Mouse (Mus musculus): ENCODE results near the gene Sorcs3.

The Sorcs3 gene

DNA sequence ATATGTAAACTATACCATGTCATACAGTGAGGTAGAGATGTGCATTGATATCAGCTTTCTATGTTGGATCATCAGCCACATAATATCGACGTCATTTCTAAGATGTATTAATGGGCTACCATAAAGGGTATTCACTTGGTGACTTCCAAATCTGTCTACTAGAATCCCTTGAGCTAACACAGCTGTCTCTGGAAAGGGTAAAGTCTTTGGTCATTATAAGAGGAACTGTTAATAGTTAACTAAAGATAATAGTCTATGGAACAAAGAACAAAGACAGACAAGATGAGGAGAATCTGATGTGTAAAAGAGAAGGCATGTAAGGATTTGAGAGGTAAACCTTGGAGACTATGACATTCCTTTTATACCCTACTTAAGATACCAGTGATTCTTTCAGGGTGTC is 497.9 kb downstream of the Sorcs3 start:
- DNase-seq (ENCODE audit: low read depth, low spot score): no peak

DNA sequence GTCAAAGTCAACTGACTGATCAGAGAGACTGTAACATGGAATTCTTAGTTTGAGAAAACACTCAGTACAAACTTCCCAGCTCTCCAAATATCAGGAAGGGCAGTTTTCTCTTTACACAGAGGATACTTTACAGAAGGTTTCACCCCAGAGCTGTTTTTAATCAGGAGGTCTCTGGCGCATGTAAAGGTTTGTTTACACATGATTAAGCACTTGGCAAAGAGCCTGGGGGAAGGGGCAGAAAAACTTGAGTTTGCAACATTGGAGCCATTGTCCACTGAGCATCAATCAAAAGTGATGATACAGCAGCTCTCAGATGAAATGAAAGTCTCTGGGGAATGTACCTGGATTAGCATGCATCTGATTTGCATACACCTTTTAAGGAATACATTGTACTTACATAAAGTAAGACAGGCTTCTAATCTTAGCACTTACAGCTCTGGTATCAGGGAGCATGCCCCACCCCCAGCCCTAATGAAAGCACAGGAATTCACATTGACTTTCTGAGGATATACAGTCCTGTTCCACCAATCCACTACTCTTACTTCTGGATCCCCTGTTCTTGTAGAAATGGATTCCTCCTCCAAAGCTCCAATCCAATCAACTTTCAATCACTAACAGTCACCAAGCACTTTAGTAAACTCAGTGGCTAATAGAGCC is 500.6 kb downstream of the Sorcs3 start:
- no peak for DNase-seq (ENCODE audit: low read depth, low spot score)

DNA sequence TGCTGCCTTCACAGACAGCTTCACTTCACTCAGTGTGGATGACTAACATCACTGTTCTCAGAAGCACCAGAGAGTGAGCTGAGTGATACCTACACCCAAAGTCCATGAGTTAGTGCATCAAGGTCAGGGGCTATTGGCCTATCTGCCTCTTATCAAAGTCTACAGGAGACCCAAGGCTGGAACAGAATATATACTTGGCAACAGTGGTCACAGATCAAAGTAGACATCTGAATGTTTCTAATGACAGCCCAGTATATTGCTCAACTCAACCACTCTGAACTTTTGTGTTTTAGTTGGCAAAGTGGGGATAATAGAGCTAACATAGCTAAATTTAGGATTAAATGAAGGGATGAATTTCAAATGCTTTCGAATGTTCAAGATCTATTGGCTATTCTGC is 501.1 kb downstream of the Sorcs3 start:
- DNase-seq (ENCODE audit: low read depth, low spot score): no peak

GRCm38 (mm10) chr19:48725851-48726419 is 520.1 kb downstream of the Sorcs3 start:
- DNase-seq (ENCODE audit: low read depth, low spot score): no peak

GRCm38 (mm10) chr19:48727048-48727447 is 521.2 kb downstream of the Sorcs3 start:
- DNase-seq (ENCODE audit: low read depth, low spot score): no peak

DNA sequence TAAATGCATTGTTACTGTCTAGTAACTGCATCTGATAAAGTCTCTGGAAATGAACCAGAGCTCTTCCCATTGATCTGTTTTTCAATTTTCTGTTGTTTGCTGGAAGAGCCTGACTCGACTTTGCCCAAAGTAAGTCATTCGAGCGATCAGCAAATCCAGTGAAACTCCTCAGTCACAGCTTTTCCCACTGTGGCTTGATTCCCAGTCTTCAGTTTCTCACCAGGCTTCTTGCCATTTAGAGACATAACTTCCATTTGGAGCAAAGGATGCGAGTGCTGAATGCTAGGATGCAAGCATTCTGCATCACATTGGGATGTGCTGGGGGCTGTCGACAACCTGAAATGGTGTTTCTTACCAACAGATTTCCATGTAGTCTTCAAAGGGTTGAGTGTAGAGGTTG is 521.8 kb downstream of the Sorcs3 start:
- DNase-seq (ENCODE audit: low read depth, low spot score): peak; percentile 69

DNA sequence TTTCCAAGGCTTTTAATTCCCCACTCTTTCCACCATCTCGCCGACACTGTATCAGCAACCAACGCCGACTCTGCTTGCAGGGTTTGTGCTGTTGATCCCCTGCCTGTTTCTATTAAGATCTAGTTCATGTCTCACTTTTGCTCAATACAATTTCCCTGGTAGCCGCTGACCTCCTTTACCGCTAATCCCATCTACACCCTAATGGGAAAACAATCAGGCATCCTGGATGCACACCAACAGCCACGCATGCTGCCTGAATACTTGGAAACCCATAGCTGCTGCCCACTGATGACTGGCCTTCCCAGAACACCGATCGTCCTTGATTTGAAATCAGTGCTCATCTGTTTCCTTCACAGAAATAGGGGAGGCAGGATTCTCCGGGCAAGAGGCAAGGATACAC is 525.9 kb downstream of the Sorcs3 start:
- DNase-seq (ENCODE audit: low read depth, low spot score): peak; percentile 27

GRCm38 (mm10) chr19:48734370-48734769 is 528.5 kb downstream of the Sorcs3 start:
- DNase-seq (ENCODE audit: low read depth, low spot score): no peak

GRCm38 (mm10) chr19:48737554-48737953 is 531.7 kb downstream of the Sorcs3 start:
- DNase-seq (ENCODE audit: low read depth, low spot score): peak; percentile 11

DNA sequence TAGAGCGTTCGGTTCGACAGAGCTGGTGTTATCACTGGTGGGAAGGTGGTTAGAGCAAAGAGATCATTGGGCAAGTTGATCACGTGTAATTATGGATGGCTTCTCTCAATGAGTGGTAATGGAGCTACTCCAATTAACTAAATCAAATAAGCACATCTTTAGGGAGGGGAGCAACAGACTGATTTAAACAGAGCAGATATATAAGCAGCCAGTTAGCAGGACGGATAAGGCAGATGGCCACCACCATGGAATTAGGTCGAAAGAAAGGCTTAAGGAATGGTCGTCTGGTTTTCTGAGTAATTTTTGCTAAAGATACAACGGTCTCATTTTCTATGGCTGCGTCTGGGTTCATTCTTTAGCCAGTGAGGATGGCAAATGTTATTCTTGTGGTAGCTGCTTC is 549.3 kb downstream of the Sorcs3 start:
- no peak for DNase-seq (ENCODE audit: low read depth, low spot score)

DNA sequence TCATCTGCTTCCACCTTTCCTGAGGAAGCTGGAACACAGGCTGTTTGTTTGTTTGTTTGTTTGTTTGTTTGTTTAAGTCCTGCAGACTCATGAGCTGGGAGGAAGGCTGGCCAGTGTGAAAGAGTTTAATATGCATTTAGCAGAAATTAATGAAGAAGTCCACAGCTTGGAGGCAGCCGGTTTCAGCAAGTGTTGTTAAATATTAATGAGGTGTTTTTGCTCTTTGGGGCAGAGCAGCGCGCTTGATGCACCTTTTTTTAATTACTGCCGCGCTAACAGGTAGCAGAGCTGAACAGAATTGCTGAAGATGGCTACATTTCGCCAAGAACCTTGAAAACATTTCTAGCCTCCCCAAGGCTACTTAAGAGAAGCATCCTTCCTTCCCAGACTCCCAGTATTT is 551.0 kb downstream of the Sorcs3 start:
- DNase-seq (ENCODE audit: low read depth, low spot score): no peak

DNA sequence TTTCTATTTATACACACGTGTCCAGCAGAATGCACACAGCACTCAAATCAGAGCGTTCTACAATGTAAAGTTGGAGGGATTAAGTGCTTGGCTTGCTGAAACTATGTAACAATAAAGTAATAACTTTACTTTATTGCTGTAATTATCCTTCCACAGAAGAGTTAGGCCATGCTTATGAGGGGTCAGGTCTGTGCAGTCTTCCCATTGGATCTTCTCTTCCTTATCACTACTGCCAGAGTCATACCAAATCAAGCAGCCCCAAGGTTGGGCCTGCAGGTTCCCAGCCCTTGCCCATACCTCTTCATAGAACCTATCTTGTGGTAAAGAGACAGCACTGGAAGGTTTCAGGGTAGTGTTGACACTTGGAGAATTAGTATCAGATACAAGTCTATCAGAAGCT is 560.7 kb downstream of the Sorcs3 start:
- no peak for DNase-seq (ENCODE audit: low read depth, low spot score)

GRCm38 (mm10) chr19:48771565-48771964 is 565.7 kb downstream of the Sorcs3 start:
- peak; percentile 75 for DNase-seq (ENCODE audit: low read depth, low spot score)

DNA sequence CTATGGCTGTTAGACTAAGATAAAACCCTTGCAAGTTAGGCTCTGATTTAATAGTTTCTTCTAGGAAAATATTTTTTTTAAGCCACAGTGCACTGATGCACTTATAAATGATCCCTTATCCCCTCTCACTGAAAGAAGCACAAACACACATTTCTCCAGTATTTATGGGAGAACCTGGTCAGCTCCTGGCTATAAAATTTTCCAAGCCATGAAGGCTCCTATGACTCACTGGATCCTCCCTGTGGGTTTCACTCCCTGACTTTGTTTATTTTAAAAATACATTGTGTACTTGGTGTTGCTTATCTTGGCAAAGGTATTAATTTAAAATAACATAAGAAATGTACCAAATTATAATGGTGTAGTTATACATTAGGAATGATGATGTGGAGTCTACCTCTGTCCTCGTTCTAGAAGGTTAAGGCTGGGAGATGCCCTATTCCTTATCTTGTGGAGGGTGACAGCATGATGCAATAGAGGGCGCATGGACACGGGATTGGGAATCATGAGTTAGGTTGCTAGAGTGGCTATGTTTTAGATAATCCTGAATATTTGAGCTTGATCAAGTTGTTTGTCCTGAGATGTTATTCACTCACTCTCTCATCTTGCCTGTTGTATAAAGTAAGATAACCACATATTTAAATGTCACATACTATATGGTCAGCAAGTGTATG is 573.4 kb downstream of the Sorcs3 start:
- DNase-seq (ENCODE audit: low read depth, low spot score): no peak

GRCm38 (mm10) chr19:48780813-48781212 is 575.0 kb downstream of the Sorcs3 start:
- DNase-seq (ENCODE audit: low read depth, low spot score): no peak

DNA sequence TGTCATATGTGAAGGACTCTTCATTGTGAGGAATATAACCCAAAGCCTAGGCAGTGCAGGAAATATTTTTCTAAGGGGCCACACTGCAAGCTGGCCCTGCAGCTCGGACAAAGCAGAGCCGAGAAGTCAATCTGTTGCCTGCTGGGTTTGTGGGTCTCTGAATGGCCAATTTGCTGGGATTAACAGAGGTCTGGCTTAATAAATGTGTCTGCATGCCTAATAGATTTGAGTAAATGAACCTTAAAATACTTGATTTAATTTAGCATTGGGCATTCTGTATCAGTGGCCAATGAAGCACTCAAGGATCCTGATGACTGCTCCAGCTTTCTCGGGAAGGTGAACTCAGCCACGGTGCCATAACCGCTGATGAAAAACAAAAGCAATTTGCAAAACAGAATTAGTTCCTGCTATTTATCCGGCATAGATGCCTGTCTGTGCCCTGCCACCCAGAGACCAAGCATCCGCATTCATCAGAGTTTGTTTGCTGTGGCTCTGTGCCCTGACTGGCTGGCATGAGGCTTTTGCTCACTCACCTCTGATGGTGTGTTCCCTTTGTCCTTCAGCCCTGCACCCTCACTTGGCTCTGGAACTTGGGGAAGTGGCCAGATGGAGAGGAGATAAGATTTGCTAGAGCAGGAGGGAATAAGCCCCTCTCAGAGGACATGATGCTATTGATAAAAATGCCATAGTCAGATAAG is 576.3 kb downstream of the Sorcs3 start:
- peak; percentile 5 for DNase-seq (ENCODE audit: low read depth, low spot score)

DNA sequence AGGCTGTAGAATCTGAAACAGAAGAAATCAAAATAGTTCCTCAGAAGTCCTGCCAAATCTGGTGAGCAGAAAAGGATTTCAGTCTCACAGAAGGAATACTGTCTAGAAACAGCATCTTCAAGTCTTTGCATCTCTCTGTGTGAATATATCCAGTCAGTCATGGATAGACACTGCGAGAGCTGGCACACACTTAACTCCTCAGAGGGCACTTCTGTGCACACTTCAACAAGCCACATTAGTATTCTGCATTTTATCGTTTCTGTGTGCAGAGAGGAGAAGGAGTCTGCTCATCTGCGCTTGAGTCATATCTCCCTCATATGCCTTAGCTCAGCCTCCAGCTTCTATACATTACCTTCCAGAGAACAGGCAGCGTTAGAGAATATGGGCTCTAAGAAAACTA is 581.4 kb downstream of the Sorcs3 start:
- peak; percentile 30 for DNase-seq (ENCODE audit: low read depth, low spot score)

DNA sequence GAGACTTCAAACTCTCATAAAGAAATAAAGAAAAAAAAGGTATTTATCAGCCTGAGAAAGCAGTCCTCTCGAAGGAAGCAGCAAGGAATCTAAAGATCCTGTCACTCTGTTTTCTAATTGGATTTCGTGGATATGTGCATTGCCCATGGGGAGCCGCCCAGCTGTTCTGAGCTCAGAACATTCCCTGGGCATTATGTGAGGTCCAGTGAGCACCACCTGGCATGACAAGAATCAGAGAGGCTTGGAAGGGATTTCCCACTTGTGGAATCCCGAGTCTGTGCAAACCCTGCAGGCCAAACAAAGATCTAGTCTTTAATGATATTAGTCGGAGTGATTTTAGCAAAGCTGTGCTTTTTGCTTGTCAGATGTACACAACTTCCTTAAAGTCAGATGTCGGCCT is 598.7 kb downstream of the Sorcs3 start:
- DNase-seq (ENCODE audit: low read depth, low spot score): no peak

DNA sequence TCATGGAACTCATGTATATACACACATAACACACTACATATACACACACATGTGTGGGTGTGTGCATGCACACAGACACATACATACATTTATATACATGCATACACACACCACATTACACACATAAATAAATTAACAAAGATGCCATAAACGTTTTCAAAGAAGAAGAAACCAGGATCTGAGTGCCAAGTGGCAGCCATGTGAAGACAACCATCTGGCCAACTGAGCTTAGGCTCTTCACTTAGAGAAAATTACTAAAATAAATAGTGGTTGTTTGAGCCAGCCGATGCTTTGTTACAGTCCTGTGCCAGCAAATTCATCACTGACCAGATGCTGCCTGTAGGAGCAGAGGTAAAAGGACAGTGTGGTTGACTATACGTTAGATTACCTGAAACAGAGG is 605.7 kb downstream of the Sorcs3 start:
- peak; percentile 16 for DNase-seq (ENCODE audit: low read depth, low spot score)

DNA sequence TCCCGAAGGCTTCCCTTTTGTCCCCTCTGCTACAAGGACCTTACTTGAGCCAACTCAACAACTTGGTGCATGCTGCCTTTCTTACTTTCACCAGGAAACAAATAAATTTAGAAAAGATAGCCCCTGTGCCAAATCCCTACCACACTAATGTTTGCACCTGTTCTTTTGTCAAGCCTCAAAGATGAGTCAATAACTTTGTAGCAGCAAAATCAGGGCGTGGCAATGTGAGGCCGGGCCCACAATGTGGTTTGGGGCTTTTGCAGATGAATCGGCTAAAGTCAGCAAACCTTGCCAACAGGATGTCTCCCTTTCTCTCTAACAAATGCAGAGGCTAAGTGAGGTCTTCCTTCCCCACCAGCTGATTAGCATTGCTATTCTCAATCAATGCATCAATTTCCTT is 608.0 kb downstream of the Sorcs3 start:
- DNase-seq (ENCODE audit: low read depth, low spot score): no peak

- DNase-seq (ENCODE audit: low read depth, low spot score): no peak
These were observed 609.2 kb downstream of the Sorcs3 start for GRCm38 (mm10) chr19:48815064-48815463.

GRCm38 (mm10) chr19:48820493-48821282 is 614.9 kb downstream of the Sorcs3 start:
- DNase-seq (ENCODE audit: low read depth, low spot score): peak; percentile 80
